Mouse (Mus musculus): ENCODE results near the gene Mrps10. TPM values are rescaled to one million over a fixed set of nuclear protein-coding genes. Genes with fewer than 3 reads are reported as not detected.
A peak's percentile ranks its signal among the peaks of the same experiment; 100 is the strongest.
"Not testable (repeated sequence)": the region's sequence is repeated elsewhere in the genome, so short reads cannot be mapped to it uniquely, and the experiment has no call there.

Mrps10 gene
- polyA plus RNA-seq, 2 experiments = 51.3 to 76.0 TPM

DNA sequence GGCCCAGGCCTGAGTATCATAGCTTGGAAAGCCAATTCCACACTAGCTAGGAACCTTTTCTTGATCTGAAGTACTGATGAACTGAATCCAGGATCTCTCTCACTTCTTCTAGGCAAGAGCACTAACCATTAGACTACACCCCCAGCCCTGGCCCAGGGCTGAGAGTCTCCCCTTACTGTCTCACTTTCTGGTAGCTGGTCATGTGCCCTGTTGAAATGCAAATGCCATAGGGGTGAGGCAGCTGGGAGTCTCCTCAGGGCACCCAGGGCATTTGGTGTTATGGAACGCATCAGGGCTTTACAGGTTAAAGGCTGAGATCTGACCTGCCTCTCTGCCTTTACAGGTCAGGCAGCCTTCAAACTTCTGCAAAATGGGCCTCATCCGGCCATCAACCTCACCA lies 51.5 kb downstream of the Mrps10 start:
- ATAC-seq (ENCODE audit: low FRiP score, low read depth) (no peak), DNase-seq (ENCODE audit: low spot score) (no peak)
- H3K9me3 ChIP-seq (ENCODE audit: control insufficient read depth, low read length) = no peaks in the 10 kb centered on the region
- H3K4me2 ChIP-seq (replicated peaks; ENCODE audit: low read depth, low read length, severe bottlenecking) = no peak overlapping the region
- no peak overlapping the region for H3K9ac ChIP-seq (ENCODE audit: low read depth, low read length, severe bottlenecking)
- no peaks in the 10 kb centered on the region for H3K4me1 ChIP-seq (ENCODE audit: control insufficient read depth, insufficient read depth, low read length)
- H3K27me3 ChIP-seq (ENCODE audit: control insufficient read depth, insufficient read depth, low read length) = no peaks in the 10 kb centered on the region
- no peaks in the 10 kb centered on the region for H3K36me3 ChIP-seq (ENCODE audit: control insufficient read depth, insufficient read depth, low read length)
- no peak for TF ChIP-seq POLR2A (IDR thresholded peaks at IDR 0.05; ENCODE audit: borderline replicate concordance, extremely low read depth, insufficient read depth, insufficient read length)
- 62% methylated on average over 2 of the region's 2 CpGs for WGBS
- H3K27ac ChIP-seq (replicated peaks; ENCODE audit: low read depth, low read length) = no peak overlapping the region
- no peak overlapping the region for H3K4me3 ChIP-seq (replicated peaks; ENCODE audit: low read length)

DNA sequence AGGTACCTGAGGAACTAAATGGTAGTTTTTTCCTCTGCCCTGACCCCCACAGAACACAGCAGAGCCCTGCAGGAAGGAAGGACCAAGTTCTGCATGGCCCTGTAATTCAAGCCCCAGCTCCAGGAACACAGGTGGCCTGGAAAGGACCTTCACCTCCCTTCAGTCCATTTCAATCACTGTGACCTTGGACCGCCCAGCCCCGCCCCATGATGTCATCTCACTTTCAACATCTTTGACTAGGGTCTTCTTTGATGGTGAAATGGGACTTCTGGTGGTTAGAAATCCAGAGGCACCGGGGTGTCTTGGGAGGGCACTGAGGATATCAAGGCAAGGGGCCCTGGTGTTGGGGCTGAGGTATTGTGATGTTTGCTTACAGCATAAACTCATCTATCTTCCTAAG lies 52.9 kb downstream of the Mrps10 start:
- ATAC-seq (ENCODE audit: low FRiP score, low read depth) (no peak), DNase-seq (ENCODE audit: low spot score) (no peak)
- Histone ChIP-seq H3K4me1 (ENCODE audit: control insufficient read depth, insufficient read depth, low read length) (no peaks in the 10 kb centered on the region), H3K36me3 (ENCODE audit: control insufficient read depth, insufficient read depth, low read length) (no peaks in the 10 kb centered on the region), H3K9me3 (ENCODE audit: control insufficient read depth, low read length) (no peaks in the 10 kb centered on the region), H3K27ac (replicated peaks; ENCODE audit: low read depth, low read length) (no peak overlapping the region), H3K27me3 (ENCODE audit: control insufficient read depth, insufficient read depth, low read length) (no peaks in the 10 kb centered on the region), H3K4me2 (replicated peaks; ENCODE audit: low read depth, low read length, severe bottlenecking) (no peak overlapping the region), H3K9ac (ENCODE audit: low read depth, low read length, severe bottlenecking) (no peak overlapping the region), H3K4me3 (replicated peaks; ENCODE audit: low read length) (no peak overlapping the region)
- TF ChIP-seq POLR2A (IDR thresholded peaks at IDR 0.05; ENCODE audit: borderline replicate concordance, extremely low read depth, insufficient read depth, insufficient read length) = no peak
- WGBS = 74% methylated on average over 3 of the region's 3 CpGs

DNA sequence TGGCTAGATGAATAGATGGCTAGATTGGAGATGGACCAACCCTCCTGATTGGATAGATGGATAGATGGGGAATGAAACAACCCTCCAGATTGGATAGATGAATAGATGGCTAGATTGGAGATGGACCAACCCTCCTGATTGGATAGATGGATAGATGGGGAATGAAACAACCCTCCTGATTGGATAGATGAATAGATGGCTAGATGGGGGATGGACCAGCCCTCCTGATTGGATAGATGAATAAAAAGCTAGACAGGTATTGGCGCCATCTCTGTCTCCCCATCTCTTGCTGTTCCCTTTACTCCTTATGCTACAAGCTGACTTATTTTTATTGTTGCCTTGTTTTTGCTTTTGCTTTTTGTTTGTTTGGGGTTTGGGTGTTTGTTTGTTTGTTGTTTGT lies 53.9 kb downstream of the Mrps10 start:
- WGBS = 94% methylated on average over 1 of the region's 1 CpGs

DNA sequence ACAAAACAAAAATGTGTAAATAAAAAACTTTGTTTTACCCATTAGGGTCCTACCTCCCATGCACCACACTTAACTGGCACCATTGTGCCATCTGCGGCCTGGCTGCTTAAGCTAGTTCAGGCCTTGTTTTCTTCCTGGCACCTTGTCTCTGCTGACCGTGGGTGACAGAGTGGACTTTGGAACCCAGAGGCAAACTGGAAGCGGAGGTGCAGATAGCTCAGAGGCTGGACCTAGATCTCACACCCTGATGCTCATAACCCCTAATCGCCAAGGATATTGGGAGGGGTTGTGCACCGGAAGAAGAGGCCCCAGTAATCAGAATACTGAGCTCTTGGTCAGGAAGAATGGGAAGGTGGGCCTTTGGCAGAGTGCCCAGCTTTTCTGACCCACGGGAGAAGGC lies 55.5 kb downstream of the Mrps10 start:
- Histone ChIP-seq H3K36me3 (ENCODE audit: control insufficient read depth, insufficient read depth, low read length) (no peaks in the 10 kb centered on the region), H3K27me3 (ENCODE audit: control insufficient read depth, insufficient read depth, low read length) (no peaks in the 10 kb centered on the region), H3K4me1 (ENCODE audit: control insufficient read depth, insufficient read depth, low read length) (no peaks in the 10 kb centered on the region), H3K4me2 (replicated peaks; ENCODE audit: low read depth, low read length, severe bottlenecking) (no peak overlapping the region), H3K9me3 (ENCODE audit: control insufficient read depth, low read length) (no peaks in the 10 kb centered on the region), H3K4me3 (replicated peaks; ENCODE audit: low read length) (no peak overlapping the region), H3K27ac (replicated peaks; ENCODE audit: low read depth, low read length) (no peak overlapping the region), H3K9ac (ENCODE audit: low read depth, low read length, severe bottlenecking) (no peak overlapping the region)
- DNase-seq (ENCODE audit: low spot score) (no peak), ATAC-seq (ENCODE audit: low FRiP score, low read depth) (no peak)
- WGBS = 81% methylated on average over 6 of the region's 6 CpGs
- no peak for TF ChIP-seq POLR2A (IDR thresholded peaks at IDR 0.05; ENCODE audit: borderline replicate concordance, extremely low read depth, insufficient read depth, insufficient read length)

More for the DNA sequence above, 53.9 kb downstream of the Mrps10 start:
- not testable (repeated sequence) for H3K9me3 ChIP-seq (ENCODE audit: control insufficient read depth, low read length); ATAC-seq (ENCODE audit: low FRiP score, low read depth); H3K36me3 ChIP-seq (ENCODE audit: control insufficient read depth, insufficient read depth, low read length); H3K27ac ChIP-seq (replicated peaks; ENCODE audit: low read depth, low read length); H3K27me3 ChIP-seq (ENCODE audit: control insufficient read depth, insufficient read depth, low read length); DNase-seq (ENCODE audit: low spot score); H3K4me2 ChIP-seq (replicated peaks; ENCODE audit: low read depth, low read length, severe bottlenecking); H3K4me1 ChIP-seq (ENCODE audit: control insufficient read depth, insufficient read depth, low read length); H3K4me3 ChIP-seq (replicated peaks; ENCODE audit: low read length); H3K9ac ChIP-seq (ENCODE audit: low read depth, low read length, severe bottlenecking)

DNA sequence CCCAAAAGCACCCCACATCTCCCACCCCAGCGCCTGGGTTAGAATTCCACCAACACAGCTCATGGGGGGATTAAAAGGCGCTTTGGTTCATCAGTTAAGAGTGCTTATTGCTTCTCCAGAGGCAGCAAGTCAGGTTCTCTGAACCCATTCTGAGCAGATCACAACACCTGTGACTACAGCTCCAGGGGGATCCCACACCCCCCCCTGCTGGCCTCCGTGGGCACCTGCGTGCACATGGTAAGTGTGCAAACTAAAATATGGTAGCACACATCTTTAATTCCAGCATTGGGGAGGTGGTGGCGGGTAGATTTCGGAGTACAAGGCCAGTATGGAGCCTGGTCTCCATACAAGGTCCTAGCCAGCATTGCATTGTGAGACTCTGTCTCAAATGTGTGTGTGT lies 58.6 kb downstream of the Mrps10 start:
- ATAC-seq (ENCODE audit: low FRiP score, low read depth) = no peak
- WGBS = 66% methylated on average over 6 of the region's 6 CpGs
- no peaks in the 10 kb centered on the region for H3K9me3 ChIP-seq (ENCODE audit: control insufficient read depth, low read length)
- H3K9ac ChIP-seq (ENCODE audit: low read depth, low read length, severe bottlenecking) = no peak overlapping the region
- H3K36me3 ChIP-seq (ENCODE audit: control insufficient read depth, insufficient read depth, low read length) = no peaks in the 10 kb centered on the region
- DNase-seq (ENCODE audit: low spot score) = no peak
- no peak overlapping the region for H3K4me3 ChIP-seq (replicated peaks; ENCODE audit: low read length)
- no peaks in the 10 kb centered on the region for H3K4me1 ChIP-seq (ENCODE audit: control insufficient read depth, insufficient read depth, low read length)
- no peak overlapping the region for H3K4me2 ChIP-seq (replicated peaks; ENCODE audit: low read depth, low read length, severe bottlenecking)
- no peak overlapping the region for H3K27ac ChIP-seq (replicated peaks; ENCODE audit: low read depth, low read length)
- no peaks in the 10 kb centered on the region for H3K27me3 ChIP-seq (ENCODE audit: control insufficient read depth, insufficient read depth, low read length)
- no peak for TF ChIP-seq POLR2A (IDR thresholded peaks at IDR 0.05; ENCODE audit: borderline replicate concordance, extremely low read depth, insufficient read depth, insufficient read length)

DNA sequence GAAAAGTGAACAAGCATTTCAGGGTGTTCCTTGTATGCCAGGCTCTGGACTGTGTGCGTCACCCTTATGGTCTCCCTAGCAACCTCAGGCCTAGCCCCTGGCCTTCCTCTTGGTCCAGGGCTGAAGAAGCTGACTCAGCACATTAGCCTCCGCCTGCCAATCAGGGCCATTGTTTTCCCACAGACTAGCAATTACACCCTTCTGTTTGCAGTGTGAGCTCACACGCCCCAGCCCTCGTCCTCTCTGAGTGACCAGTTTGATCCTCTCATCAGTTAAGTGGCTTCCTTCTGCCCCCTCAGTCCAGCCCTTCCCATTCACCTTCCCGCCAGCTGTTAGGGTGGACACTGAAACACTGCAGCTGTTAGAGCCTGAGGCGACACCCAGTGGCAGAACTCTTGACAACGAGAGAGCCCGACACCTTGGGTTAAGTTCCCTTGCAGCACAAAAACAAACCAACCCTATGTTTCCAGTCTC lies 60.2 kb downstream of the Mrps10 start:
- no peak overlapping the region for H3K9ac ChIP-seq (ENCODE audit: low read depth, low read length, severe bottlenecking)
- peak; percentile 70 for ATAC-seq (ENCODE audit: low FRiP score, low read depth)
- H3K4me1 ChIP-seq (ENCODE audit: control insufficient read depth, insufficient read depth, low read length) = no peaks in the 10 kb centered on the region
- no peak overlapping the region for H3K27ac ChIP-seq (replicated peaks; ENCODE audit: low read depth, low read length)
- no peaks in the 10 kb centered on the region for H3K27me3 ChIP-seq (ENCODE audit: control insufficient read depth, insufficient read depth, low read length)
- H3K4me3 ChIP-seq (replicated peaks; ENCODE audit: low read length) = no peak overlapping the region
- H3K36me3 ChIP-seq (ENCODE audit: control insufficient read depth, insufficient read depth, low read length) = no peaks in the 10 kb centered on the region
- 21% methylated on average over 8 of the region's 8 CpGs for WGBS
- no peaks in the 10 kb centered on the region for H3K9me3 ChIP-seq (ENCODE audit: control insufficient read depth, low read length)
- peak overlapping the region; percentile 29; the same call in 1 of the 2 replicates for H3K4me2 ChIP-seq (replicated peaks; ENCODE audit: low read depth, low read length, severe bottlenecking)
- no peak for TF ChIP-seq POLR2A (IDR thresholded peaks at IDR 0.05; ENCODE audit: borderline replicate concordance, extremely low read depth, insufficient read depth, insufficient read length)
- DNase-seq (ENCODE audit: low spot score) = peak; percentile 44
